Mouse (Mus musculus): ENCODE results near the gene Tmem206.

DNA sequence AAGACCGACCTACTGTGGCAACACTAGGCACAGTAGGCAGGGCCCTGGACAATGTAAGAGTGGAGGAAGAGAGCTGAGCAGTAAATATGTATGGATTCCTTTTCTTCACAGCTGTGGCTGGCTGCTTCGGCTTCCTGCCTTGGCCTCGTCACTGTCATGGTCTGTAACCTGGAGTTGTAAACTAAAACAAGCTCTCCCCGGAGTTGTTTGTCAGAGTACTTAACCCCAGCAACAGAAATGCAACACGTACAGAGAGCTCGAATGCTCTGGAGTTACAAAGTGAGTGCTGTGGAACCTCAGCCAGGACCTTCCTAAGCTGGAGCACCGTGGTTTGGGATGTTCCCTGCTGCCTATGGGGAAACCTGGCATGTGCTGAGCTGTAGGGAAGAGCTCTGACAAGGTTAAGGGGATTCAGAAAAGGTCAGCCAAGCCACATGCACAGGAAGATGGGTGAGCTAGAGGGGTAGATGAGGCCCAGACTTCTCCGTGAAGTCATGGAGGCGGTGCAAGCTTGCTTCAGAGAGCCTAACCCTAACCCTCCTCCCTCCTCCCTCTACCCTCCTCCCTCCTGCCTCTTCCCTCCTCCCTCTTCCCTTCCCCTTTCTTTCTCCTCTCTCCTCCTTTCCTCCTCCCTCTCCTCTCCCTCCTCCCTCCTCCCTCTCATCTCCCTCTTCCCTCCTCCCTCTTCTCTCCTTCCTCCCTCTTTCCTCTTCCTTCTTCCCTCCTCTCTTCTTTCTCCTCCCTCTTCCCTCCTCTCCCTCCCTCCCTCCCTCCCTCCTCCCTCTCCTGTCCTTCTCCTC lies 31.5 kb upstream of the Tmem206 start:
- no peak for TF ChIP-seq CTCF (IDR thresholded peaks at IDR 0.05; ENCODE audit: insufficient read depth, low read length)
- TF ChIP-seq POLR2A (IDR thresholded peaks at IDR 0.05; ENCODE audit: borderline replicate concordance, extremely low read depth, low read depth, low read length), result no peak

All from lung, adult 2 months (tissue).